Mouse (Mus musculus) kidney, embryonic 14.5 days (tissue): ENCODE measurements at regions not wholly inside any gene's neighbourhood (a gene's known extent, or its start where the extent isn't known, plus 50 kb on each side); places are given as distances from the start of the nearest gene placed in this dataset.
A peak's percentile ranks its signal among the peaks of the same experiment; 100 is the strongest.

Experiments used
- ATAC-seq: fragments of 200-750 bp; cut with Nextera tagmentation; 2 replicates; pipeline ENCODE4 v1.8.0; 2017; ENCODE audit warnings: moderate number of reproducible peaks, mild to moderate bottlenecking, moderate TSS enrichment, moderate library complexity; ENCODE audit not compliant: low FRiP score, low TSS enrichment
- H3K27ac ChIP-seq: fragments of 300-500 bp; sonication (generic); 2 replicates; pipeline ENCODE4 v1.5.1; 2014; ENCODE audit warnings: low read depth, mild to moderate bottlenecking, low read length, moderate library complexity, mixed read lengths
- H3K27me3 ChIP-seq: fragments of 300-500 bp; sonication (generic); 2 replicates; pipeline ENCODE4 v1.6.1; 2014; ENCODE audit warnings: mild to moderate bottlenecking, low read length; ENCODE audit not compliant: control insufficient read depth, insufficient read depth
- H3K36me3 ChIP-seq: fragments of 300-500 bp; sonication (generic); 2 replicates; pipeline ENCODE4 v1.6.1; 2014; ENCODE audit warnings: low read length, mixed read lengths; ENCODE audit not compliant: control insufficient read depth, insufficient read depth
- H3K4me1 ChIP-seq: fragments of 300-500 bp; sonication (generic); 2 replicates; pipeline ENCODE4 v1.6.1; 2014; ENCODE audit warnings: low read length, mixed read lengths; ENCODE audit not compliant: control insufficient read depth, insufficient read depth
- H3K4me2 ChIP-seq: fragments of 300-500 bp; sonication (generic); replicated peaks from 2 replicates; pipeline ENCODE4 v1.6.1; 2014; ENCODE audit warnings: low read depth, mild to moderate bottlenecking, low read length
- H3K4me3 ChIP-seq: fragments of 300-500 bp; sonication (generic); 2 replicates; pipeline ENCODE4 v1.5.1; 2014; ENCODE audit warnings: mild to moderate bottlenecking, low read length
- H3K9ac ChIP-seq: fragments of 300-500 bp; sonication (generic); 2 replicates; pipeline ENCODE4 v1.6.1; 2014; ENCODE audit warnings: low read depth, mild to moderate bottlenecking, low read length, moderate library complexity
- H3K9me3 ChIP-seq: fragments of 300-500 bp; sonication (generic); 2 replicates; pipeline ENCODE4 v1.6.1; 2016; ENCODE audit warnings: low read length; ENCODE audit not compliant: control insufficient read depth
- WGBS: fragments of 180-500 bp; shearing (Covaris S2); extraction: QIAGEN DNeasy Blood & Tissue Kit; methylation state at CpG from one replicate; pipeline ENCODE4 v1.1.7; 2014; 5-methylcytosine and 5-hydroxymethylcytosine counted together

- Histone ChIP-seq H3K36me3 (no peaks in the 10 kb centered on the region), H3K9ac (no peak overlapping the region), H3K27me3 (no peaks in the 10 kb centered on the region), H3K27ac (no peak overlapping the region), H3K4me2 (no peak overlapping the region), H3K4me1 (no peaks in the 10 kb centered on the region), H3K4me3 (no peak overlapping the region), H3K9me3 (no peaks in the 10 kb centered on the region)
- ATAC-seq: no peak
- 93% methylated on average over 1 of the region's 1 CpGs for WGBS
Observed at GRCm38 (mm10) chr4:106024591-106024990, 234.9 kb downstream of the Gm12728 start.

GRCm38 (mm10) chr4:106025966-106026637, 236.4 kb downstream of the Gm12728 start:
- no peaks in the 10 kb centered on the region for H3K9me3 ChIP-seq
- no peak overlapping the region for H3K4me3 ChIP-seq
- H3K27ac ChIP-seq: no peak overlapping the region
- H3K27me3 ChIP-seq: no peaks in the 10 kb centered on the region
- ATAC-seq: no peak
- no peaks in the 10 kb centered on the region for H3K36me3 ChIP-seq
- H3K4me1 ChIP-seq: no peaks in the 10 kb centered on the region
- H3K4me2 ChIP-seq: no peak overlapping the region
- 49% methylated on average over 15 of the region's 15 CpGs for WGBS
- no peak overlapping the region for H3K9ac ChIP-seq

GRCm38 (mm10) chr4:106040376-106040775, 250.7 kb downstream of the Gm12728 start:
- peak; percentile 66 for ATAC-seq
- H3K27ac ChIP-seq: no peak overlapping the region
- no peaks in the 10 kb centered on the region for H3K27me3 ChIP-seq
- H3K4me3 ChIP-seq: no peak overlapping the region
- H3K36me3 ChIP-seq: no peaks in the 10 kb centered on the region
- peaks cover 8% of the 10 kb centered on the region for H3K4me1 ChIP-seq
- 11% methylated on average over 7 of the region's 7 CpGs for WGBS
- no peak overlapping the region for H3K4me2 ChIP-seq
- no peak overlapping the region for H3K9ac ChIP-seq
- no peaks in the 10 kb centered on the region for H3K9me3 ChIP-seq

GRCm38 (mm10) chr4:106042456-106042855, 252.8 kb downstream of the Gm12728 start:
- Histone ChIP-seq H3K27ac (no peak overlapping the region), H3K4me1 (peaks cover 8% of the 10 kb centered on the region), H3K36me3 (no peaks in the 10 kb centered on the region), H3K27me3 (no peaks in the 10 kb centered on the region), H3K4me3 (no peak overlapping the region), H3K9me3 (no peaks in the 10 kb centered on the region), H3K9ac (no peak overlapping the region), H3K4me2 (no peak overlapping the region)
- ATAC-seq: peak; percentile 56
- 20% methylated on average over 3 of the region's 3 CpGs for WGBS

GRCm38 (mm10) chr4:106043661-106044060, 254.0 kb downstream of the Gm12728 start:
- Histone ChIP-seq H3K9me3 (no peaks in the 10 kb centered on the region), H3K4me1 (peaks cover 8% of the 10 kb centered on the region), H3K27ac (no peak overlapping the region), H3K36me3 (no peaks in the 10 kb centered on the region), H3K4me2 (no peak overlapping the region), H3K27me3 (no peaks in the 10 kb centered on the region), H3K9ac (no peak overlapping the region), H3K4me3 (no peak overlapping the region)
- 90% methylated on average over 9 of the region's 9 CpGs for WGBS
- ATAC-seq: no peak

- WGBS: 68% methylated on average over 8 of the region's 8 CpGs
- H3K4me2 ChIP-seq: no peak overlapping the region
- ATAC-seq: no peak
- H3K4me1 ChIP-seq: no peaks in the 10 kb centered on the region
- no peaks in the 10 kb centered on the region for H3K27me3 ChIP-seq
- no peaks in the 10 kb centered on the region for H3K36me3 ChIP-seq
- H3K9me3 ChIP-seq: no peaks in the 10 kb centered on the region
- H3K27ac ChIP-seq: no peak overlapping the region
- no peak overlapping the region for H3K4me3 ChIP-seq
- no peak overlapping the region for H3K9ac ChIP-seq
Observed at GRCm38 (mm10) chr4:106048053-106048452, 258.4 kb downstream of the Gm12728 start.

GRCm38 (mm10) chr4:106048797-106049196, 259.1 kb downstream of the Gm12728 start:
- no peak for ATAC-seq
- Histone ChIP-seq H3K9ac (no peak overlapping the region), H3K4me2 (no peak overlapping the region), H3K9me3 (no peaks in the 10 kb centered on the region), H3K4me1 (no peaks in the 10 kb centered on the region), H3K36me3 (no peaks in the 10 kb centered on the region), H3K4me3 (no peak overlapping the region), H3K27ac (no peak overlapping the region), H3K27me3 (no peaks in the 10 kb centered on the region)
- 86% methylated on average over 8 of the region's 8 CpGs for WGBS

- Histone ChIP-seq H3K36me3 (no peaks in the 10 kb centered on the region), H3K9me3 (no peaks in the 10 kb centered on the region), H3K4me1 (no peaks in the 10 kb centered on the region), H3K27ac (no peak overlapping the region), H3K4me2 (no peak overlapping the region), H3K4me3 (no peak overlapping the region), H3K27me3 (no peaks in the 10 kb centered on the region), H3K9ac (no peak overlapping the region)
- ATAC-seq: no peak
- WGBS: 49% methylated on average over 3 of the region's 3 CpGs
Observed at GRCm38 (mm10) chr4:106049880-106050279, 260.2 kb downstream of the Gm12728 start.

- ATAC-seq: peak; percentile 68; the same call in 1 of the 2 replicates
- WGBS: 34% methylated on average over 3 of the region's 3 CpGs
- H3K9me3 ChIP-seq: no peaks in the 10 kb centered on the region
- no peak overlapping the region for H3K27ac ChIP-seq
- no peaks in the 10 kb centered on the region for H3K36me3 ChIP-seq
- H3K27me3 ChIP-seq: no peaks in the 10 kb centered on the region
- H3K9ac ChIP-seq: no peak overlapping the region
- no peak overlapping the region for H3K4me2 ChIP-seq
- H3K4me3 ChIP-seq: no peak overlapping the region
- H3K4me1 ChIP-seq: no peaks in the 10 kb centered on the region
Observed at GRCm38 (mm10) chr4:106050297-106050696, 260.6 kb downstream of the Gm12728 start.
